Mouse (Mus musculus): ENCODE results near the gene Nup188.

Gene Nup188

DNA sequence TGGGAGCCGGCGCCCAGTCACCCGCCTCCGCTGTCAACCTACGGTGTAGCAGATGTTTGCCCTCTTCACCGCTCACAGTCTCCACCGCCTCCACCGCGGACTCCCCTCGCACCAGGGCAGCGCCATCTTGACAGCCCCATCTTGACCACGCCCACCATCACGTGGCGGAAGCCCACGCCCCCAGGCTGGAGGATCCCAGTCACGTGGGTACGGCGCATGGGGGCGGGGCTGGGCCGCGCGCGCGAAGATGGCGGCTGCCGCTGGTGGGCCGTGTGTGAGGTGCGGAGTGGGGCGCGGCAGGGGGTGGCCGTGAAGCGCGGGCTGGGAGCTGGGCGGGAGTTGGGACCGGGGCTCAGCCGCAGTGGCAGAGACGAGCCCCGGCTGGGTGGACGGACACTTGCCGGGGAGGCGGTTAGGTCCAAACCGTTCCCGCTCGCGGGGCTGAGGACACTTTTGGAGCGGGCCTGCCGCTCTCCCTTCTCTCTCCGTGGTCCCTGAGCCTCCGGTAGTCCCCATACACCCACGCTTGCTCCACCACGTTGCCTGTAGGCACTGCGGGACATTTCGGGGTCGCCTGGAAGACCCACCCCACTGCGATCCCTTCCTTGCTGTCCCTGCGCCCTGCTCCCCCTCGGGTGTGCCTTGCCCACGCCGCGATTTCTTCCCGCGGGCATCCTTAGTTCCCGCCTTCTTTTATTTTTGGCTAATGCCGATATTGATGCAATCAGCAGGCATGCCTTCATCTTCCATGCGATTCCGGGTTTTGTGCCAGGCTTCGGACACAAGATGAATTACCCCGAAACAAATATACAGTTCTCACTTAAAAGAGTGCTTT, at the start of gene Nup188, which contains the start of gene Dolk:
Gene Nup188, plus strand, starts transcription at position 206 of the 835 bp plus-strand sequence.
Gene Dolk, minus strand, starts transcription at position 143 of the 835 bp plus-strand sequence.
- peak; percentile 91 for DNase-seq (ENCODE audit: low spot score)

DNA sequence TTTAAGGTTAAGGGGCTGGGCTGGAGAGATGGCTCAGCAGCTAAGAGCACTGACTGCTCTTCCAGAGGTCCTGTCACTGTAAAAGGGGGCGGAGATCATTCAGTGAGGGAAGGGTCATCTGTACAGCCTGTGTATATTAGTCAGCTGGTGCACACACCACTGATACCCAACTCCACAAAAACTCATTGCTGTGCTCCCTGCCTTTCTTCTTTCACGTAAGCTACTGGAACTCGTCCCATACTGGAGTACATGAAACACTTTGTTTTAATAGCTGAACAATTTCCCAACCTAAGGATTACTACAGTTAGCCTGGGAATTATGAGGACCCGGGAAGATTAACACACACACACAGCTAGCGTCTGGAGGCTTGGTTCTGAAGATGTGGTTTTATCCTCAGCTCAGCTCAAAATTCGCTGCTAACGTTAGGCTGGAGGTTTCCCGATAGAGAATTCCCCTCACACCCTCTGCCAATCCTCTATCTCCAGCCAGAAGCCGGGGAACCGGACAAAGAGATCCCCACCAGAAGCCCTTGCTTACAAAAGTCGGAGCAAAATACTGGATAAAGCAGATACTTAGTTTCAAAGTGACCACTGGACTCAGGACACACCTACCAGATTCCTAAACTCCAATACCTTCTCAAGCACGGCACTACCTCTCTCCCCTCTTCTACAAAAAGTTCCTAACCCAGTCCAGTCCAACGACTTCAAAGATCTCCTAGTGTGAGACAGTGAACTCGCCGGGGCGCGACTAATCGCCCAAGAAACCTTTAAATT, 49.6 kb upstream of the Nup188 start:
- no peak for DNase-seq (ENCODE audit: low spot score)

DNA sequence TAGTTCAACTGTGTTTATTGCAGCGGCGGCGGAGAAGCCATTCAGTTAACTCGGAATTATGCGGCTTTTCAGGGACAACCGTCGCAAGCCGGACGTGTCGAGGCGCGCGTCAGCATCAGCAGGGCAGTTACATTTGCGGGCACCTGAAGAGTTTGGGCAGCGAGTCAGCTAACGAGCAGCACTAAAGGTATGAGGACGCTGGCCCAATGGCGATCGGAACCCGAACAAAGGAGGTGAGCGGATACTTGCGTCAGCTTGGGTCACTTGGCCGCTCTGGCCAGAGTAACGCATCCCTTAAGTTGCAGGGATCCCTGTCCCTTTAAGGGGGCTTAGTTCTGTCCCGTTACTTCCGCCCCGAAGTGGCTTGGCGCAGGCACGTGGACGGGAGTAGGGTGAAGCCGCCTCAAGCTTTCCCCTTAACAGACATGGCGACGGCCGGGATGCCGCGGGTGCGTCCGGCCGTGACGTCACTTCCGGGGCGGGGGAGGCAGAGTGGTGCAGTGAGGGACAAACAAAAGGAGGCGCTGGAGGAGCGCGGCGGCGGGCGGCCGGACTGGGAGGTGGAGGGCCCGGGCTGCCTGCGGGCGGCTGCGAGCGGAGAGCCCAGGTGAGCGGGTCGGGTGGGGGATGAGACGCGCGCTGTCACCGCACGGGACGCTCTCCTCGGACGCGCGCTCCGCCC, 48.9 kb upstream of the Nup188 start, which contains the start of gene Lrrc8a:
Gene Lrrc8a, plus strand, starts transcription at position 517 of the 682 bp plus-strand sequence.
- DNase-seq (ENCODE audit: low spot score): peak; percentile 97

DNA sequence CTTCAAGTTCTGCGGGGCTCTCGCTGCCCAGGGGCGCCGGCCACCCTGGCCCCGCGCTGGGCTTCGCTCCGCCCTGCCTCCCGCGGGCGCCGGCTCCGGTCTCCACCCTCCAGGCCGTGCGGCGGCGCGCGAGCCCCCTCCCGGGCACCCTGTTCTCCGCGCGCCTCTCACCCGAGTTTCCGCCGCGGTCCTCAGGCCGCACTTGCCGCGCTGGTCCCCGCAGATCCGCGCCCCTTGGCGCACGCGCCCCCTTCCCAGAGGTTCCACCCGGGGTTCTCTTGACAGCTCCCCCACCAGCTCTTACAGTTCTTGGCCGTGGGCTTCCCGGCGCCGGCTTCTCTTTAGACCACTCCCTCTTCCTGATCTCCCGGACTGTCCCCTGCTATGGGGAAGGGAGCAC, 48.3 kb upstream of the Nup188 start:
- DNase-seq (ENCODE audit: low spot score): peak; percentile 49

DNA sequence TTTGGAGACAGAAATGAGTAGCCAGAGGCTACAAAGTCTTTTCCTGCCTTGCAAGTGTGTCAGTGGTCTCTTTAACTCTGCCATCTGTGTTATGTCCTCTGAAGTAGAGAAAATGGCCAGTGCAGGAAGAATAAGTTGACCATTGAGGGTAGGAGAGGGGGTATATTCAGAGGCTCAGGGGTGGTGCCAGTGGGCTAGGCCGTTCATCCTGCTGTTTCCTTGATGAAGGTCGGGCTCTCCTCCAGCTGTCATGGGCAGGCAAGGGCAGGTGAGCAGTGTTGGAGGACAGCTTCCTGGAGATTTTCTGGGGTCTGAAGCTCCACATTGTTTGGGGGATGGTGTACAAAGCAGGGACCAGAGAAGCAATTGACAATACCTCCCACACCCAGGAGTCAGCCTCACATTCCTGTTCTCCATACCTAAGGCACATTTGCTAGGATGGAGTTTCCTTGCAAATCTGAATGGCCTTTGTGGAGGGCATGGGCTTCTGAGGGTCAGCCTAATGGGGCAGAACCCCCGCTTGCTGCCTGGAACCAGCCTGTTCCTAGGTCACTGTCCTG, 47.2 kb upstream of the Nup188 start:
- DNase-seq (ENCODE audit: low spot score): no peak

DNA sequence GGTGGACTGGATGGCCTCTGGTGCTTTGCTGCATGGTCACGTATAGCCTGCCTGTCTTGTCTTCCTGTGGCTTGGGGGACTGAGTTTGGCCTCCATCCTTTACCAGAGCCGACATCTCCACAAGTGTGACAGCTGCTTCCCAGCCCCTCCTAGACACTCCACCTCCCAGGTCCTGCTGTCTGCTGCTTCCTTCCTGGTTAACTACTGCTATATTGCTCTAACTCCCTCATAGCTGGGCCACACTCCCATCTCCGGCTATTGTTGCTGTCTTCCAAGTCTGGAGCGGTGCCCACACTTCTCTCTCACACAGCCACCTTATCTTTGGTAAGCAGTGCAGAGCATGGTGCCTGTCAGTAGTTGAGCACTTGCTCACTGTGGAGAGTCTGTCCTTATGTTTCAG, 46.4 kb upstream of the Nup188 start:
- no peak for DNase-seq (ENCODE audit: low spot score)

DNA sequence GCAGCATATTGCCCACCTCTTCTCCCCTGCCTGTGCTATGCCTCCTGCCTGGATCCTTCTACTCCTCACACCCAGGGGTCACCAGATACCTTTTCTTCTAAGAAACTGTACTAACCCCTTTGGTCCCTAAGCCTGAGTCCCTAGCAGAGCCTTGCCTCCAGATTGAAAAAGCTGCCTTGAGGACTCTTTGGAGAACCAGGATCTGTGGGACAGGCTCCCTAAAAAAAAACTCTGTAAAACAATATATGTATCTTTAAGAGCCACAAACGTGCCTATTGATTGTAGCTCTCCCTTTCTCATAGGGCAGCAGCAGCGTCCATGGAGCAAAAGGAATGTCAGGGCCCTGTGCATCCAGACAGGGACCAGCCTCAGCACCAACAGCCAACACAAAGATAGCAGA, 45.9 kb upstream of the Nup188 start, which contains the start of gene Gm28035:
Gene Gm28035, plus strand, starts transcription at position 301 of the 400 bp plus-strand sequence.
- DNase-seq (ENCODE audit: low spot score): no peak

DNA sequence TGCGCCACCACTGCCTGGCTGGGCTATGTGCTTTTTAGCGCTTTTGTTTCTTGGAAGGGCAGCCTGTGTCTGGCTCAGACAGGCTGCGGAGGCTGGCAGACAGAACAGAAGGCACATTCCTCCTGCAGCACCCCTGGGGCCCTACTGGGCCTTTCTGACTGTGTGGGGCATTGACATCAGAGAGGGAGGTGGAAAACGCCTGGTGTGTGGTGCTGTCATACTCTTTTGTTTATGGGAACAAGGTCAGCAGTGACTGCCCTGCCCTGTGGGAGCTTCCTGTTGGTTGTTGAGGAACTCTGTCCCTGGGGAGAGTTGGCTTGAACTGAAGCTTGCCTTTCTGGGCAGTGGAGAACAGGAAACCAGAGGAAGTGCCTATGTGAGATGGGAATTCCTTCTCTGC, 43.7 kb upstream of the Nup188 start:
- DNase-seq (ENCODE audit: low spot score): no peak

DNA sequence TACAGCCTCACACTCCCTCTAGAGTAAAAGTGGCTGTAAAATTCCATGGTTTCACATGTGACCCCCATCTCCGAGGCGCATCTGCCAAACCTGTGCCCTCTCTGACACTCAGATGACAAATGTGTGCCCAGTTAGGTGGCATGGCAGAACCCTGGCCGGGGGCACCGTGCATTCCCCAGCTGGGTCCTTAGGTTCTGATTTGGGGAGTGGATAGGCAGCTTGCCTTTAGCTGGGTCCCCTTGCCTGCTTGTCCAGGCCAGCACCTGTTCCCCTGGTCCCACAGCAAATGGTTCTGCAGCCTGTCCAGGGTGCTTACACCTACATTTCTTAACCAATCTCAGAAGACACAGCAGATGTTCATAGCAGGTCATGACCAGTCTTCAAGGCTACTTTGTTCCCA, 42.8 kb upstream of the Nup188 start:
- DNase-seq (ENCODE audit: low spot score): no peak

DNA sequence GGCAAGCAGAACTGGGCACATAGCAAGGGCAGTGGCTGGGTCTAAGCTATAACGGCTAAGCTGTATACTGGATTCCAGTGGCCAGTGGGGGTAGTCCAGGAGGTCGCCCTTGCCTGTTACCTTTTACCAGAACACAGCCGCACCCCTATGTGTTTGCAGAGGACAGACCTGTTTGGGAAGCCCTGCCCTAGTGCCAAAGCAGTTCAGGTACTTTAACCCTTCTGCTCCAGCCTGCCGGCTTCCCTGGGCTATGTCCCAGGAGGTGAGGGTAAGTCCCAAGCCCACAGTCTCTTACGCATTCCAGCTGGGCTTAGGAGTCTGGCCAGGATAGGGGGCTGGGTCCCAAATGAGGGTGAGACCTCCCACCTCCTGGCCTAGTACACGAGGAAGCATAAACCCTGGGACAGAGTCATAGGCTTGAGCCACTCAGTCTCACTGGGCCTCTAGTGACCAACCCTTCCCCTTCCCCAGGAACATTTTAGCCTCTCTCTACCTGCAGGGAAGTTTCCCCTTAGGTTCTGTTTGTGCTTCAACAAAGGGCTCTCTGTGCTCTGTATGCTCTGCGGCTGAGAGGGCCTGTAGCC, 41.5 kb upstream of the Nup188 start:
- DNase-seq (ENCODE audit: low spot score): no peak

DNA sequence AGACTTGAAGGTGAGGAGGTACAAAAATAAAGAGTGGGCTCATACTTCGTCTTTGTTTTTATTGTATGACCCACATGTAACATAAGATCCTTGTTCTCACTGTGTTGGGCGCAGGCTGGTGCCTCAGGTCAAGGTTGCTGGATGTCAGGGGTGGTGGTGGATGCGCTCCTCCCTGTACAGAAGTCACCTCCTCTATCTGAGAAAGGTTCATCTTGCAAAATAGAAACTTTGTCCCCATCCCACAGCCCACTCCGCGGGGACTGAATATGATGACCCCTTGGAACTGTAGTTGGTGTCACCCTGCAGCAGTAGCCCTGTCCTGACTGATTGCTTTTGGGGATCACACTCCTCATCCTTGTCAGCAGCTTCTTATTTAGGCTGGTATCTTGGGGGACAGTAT, 39.2 kb upstream of the Nup188 start:
- no peak for DNase-seq (ENCODE audit: low spot score)

DNA sequence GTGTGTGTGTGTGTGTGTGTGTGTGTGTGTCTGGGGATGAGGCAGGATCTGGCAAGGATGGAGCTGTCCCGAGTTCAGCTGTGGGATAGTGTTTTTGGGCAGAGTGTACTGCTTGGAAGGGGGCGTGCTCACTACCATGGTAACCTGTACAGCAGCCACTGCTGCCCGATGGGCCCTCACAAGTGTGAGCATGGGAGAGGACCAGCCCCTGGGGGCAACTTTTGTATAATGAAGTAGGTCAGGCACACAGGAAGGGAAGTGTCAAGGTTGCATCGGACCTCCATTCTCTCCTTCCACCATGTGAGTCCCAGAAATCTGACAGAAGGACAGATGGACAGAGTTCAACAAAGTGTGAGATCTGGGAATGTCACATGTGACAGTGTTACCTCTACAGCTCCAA, 38.5 kb upstream of the Nup188 start:
- DNase-seq (ENCODE audit: low spot score): no peak

DNA sequence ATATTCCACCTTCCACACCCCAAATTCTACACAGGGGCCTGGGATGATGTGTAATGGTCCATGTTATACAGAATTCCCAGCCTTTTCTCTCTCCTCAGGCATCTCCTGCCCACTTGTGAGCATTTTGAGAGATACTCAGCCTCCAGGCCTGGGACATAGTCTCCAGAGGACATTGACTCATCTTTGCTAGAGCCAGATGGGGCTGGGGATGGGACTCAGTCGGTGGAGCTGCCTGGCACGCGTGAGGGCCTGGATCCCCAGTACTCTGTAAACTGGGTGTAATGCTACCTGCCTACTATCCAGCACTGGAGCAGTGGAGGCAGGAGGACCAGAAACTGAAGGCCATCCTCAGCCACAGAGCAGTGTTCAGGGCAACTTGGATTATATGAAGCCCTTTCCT, 37.0 kb upstream of the Nup188 start:
- no peak for DNase-seq (ENCODE audit: low spot score)

DNA sequence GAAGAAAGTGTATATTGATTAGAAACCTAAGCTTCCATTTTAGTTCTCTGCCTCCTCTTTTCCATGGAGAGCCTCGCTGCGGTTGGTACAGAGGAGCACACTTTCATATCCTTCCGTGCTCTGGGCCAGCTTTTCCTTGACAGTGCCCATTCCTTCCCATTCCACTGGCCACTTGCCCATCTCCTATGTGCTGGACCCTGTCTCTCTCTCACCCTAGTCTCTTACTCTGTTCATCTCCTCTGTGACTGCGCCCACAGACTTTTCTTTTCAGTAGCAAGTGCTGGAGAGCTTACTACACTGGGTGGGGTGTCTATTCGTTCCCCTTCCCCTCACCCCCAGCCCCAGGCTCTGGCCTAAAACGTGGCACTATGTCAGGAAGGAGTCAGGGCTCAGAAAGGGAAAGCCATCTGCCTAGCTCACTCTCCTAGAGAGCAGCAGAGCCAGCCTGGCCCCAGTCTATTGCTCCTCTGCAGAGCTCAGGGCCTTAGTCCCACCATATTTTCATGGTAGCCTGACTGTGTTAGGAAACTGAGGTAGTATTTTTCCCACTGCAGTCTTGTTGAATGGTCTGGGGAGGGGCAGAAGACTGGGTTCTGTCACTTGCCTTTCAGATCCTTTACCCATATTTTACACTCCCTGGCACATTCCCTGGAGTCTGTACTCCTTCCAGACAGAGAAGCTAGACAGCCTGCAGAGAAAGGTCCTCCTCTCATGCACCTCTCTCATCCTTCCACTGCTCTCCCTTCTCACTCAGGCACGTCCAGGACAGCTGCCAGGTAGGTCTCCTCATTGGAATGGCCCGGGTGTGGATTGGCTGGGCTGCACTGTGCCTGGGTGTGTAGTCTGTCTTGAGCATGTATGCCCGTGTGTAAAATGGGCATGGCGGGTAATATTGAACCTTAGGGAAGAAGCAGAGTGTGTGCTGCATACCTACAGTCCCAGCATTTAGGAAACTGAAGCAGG, 35.8 kb upstream of the Nup188 start:
- DNase-seq (ENCODE audit: low spot score): no peak

DNA sequence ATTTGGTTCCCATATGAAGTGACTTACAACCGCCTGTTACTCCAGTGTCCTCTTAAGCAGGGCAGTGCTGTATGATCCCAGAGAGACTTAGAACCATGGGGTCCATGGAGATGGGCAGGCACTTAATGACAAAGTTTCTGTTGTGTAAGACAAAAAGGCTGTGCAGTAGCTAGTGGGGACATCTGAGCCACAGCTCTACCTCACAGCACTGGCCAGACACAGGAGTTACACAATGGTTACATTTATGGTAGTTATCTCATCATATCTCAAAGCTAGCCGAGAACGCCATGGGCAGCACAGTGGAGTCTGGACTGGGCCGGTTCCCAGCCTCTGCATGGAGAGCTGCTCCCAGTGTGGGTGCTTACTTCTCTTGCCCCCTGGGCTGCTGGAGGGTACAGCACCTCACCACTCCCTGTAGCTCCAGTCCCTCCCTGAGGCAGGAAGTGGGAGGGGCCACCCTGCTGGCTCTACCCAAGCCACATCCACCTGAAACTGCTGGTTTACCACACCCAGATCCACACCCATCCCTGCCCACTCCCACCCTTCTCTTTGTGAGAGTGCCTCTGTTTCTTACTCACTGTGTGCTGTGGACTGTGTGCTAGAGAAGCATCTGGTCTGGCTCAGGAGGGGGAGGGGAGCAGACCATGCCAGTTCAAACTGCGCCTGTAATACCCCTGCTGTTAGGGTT, 34.6 kb upstream of the Nup188 start:
- DNase-seq (ENCODE audit: low spot score): no peak

DNA sequence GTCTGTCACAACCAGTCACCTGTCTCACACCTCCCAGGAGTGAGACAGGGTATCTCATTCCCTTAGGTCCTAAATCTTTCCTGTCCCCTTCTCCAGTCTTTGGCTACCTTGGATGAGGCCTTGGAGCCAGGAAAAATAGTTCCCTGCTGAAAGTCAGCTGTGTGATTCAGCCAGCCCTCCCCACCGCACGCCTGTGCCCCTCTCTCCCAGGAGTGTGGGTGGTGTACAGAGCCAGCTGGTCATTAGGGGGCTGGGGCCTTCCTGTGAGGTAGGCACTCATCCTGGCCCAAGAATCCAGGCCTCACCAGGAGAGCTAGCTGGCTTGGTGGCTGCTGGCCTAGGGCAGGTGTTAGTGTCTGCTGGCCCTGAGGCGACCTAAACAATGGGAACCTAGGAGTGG, 33.7 kb upstream of the Nup188 start:
- no peak for DNase-seq (ENCODE audit: low spot score)

DNA sequence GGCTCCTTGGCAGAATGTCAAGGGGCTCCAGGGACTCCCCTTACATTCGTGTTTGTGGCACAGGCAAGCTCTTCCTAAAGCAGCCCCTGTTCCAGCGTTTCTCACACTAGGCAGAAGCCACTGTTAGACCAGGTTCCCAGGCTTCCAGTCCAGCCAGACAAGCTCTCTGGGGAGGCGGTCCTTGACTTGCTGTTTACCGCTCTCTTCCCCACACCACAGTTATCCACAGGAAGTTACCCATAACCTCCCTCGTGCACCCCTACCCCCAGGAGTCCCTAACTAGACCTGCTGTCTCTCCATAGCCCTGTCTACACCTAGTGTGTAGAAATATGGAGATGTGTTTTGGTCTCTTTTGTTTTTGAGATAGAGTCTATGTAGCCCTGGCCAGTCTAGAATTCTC, 32.4 kb upstream of the Nup188 start:
- DNase-seq (ENCODE audit: low spot score): no peak

DNA sequence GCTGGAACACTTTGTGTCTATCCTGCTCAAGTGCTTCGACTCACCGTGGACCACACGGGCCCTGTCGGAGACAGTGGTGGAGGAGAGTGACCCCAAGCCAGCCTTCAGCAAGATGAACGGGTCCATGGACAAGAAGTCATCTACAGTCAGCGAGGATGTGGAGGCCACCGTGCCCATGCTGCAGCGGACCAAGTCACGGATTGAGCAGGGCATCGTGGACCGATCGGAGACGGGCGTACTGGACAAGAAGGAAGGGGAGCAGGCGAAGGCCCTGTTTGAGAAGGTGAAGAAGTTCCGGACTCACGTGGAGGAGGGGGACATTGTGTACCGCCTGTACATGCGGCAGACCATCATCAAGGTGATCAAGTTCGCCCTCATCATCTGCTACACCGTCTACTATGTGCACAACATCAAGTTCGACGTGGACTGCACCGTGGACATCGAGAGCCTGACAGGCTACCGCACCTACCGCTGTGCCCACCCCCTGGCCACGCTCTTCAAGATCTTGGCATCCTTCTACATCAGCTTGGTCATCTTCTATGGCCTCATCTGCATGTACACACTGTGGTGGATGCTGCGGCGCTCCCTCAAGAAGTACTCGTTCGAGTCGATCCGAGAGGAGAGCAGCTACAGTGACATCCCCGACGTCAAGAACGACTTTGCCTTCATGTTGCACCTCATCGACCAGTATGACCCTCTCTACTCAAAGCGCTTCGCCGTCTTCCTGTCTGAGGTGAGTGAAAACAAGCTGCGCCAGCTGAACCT, 30.4 kb upstream of the Nup188 start:
- DNase-seq (ENCODE audit: low spot score): no peak

Data from left cerebral cortex, adult 11 months (tissue).